Mouse (Mus musculus) lung, embryonic 16.5 days (tissue): ENCODE data around the gene Pde1b. TPM values are rescaled to one million over a fixed set of nuclear protein-coding genes. Genes with fewer than 3 reads are reported as not detected.

Experiments used
- ATAC-seq: fragments of 200-750 bp; cut with Nextera tagmentation; 2 replicates; pipeline ENCODE4 v1.8.0; 2017; ENCODE audit warnings: low read depth, mild to moderate bottlenecking, moderate library complexity
- H3K27ac ChIP-seq: fragments of 300-500 bp; sonication (generic); 2 replicates; pipeline ENCODE4 v1.5.1; 2014; ENCODE audit warnings: mild to moderate bottlenecking, control low read depth, low read length
- H3K27me3 ChIP-seq: fragments of 300-500 bp; sonication (generic); 2 replicates; pipeline ENCODE4 v1.6.1; 2014; ENCODE audit warnings: low read depth, low read length, mixed read lengths; ENCODE audit not compliant: control insufficient read depth, insufficient read depth
- H3K36me3 ChIP-seq: fragments of 300-500 bp; sonication (generic); 2 replicates; pipeline ENCODE4 v1.6.1; 2014; ENCODE audit warnings: low read length; ENCODE audit not compliant: control insufficient read depth, insufficient read depth
- H3K4me1 ChIP-seq: fragments of 300-500 bp; sonication (generic); replicated peaks from 2 replicates; pipeline ENCODE4 v1.6.1; 2014; ENCODE audit warnings: low read length, mixed read lengths; ENCODE audit not compliant: control insufficient read depth, insufficient read depth
- H3K4me2 ChIP-seq: fragments of 300-500 bp; sonication (generic); 2 replicates; pipeline ENCODE4 v1.6.1; 2014; ENCODE audit warnings: low read depth, low read length, control low read depth
- H3K4me3 ChIP-seq: fragments of 300-500 bp; sonication (generic); 2 replicates; pipeline ENCODE4 v1.5.1; 2014; ENCODE audit warnings: mild to moderate bottlenecking, low read length, control low read depth
- H3K9ac ChIP-seq: fragments of 300-500 bp; sonication (generic); 2 replicates; pipeline ENCODE4 v1.6.1; 2014; ENCODE audit warnings: low read length, control low read depth
- H3K9me3 ChIP-seq: fragments of 300-500 bp; sonication (generic); 2 replicates; pipeline ENCODE4 v1.6.1; 2016; ENCODE audit warnings: low read length; ENCODE audit not compliant: control insufficient read depth
- WGBS: fragments of 180-500 bp; shearing (Covaris S2); extraction: QIAGEN DNeasy Blood & Tissue Kit; methylation state at CpG from one replicate; pipeline ENCODE4 v1.1.7; 2014; 5-methylcytosine and 5-hydroxymethylcytosine counted together
- polyA plus RNA-seq: library from polyadenylated mRNA; unstranded; fragments of >200 nt; fragmentation: Nextera tagmentation; extraction: Ambion mirVana; gene quantifications from 2 replicates; pipeline ENCODE4 v1.2.1, GENCODE M21; 2015

Pde1b gene
- polyA plus RNA-seq, 1 experiment from 2014 or later, result 2.3 TPM

GRCm38 (mm10) chr15:103500723-103501122 lies 2.1 kb upstream of the Pde1b start:
- Histone ChIP-seq H3K4me2 (no peak overlapping the region), H3K27me3 (peaks cover 27% of the 10 kb centered on the region), H3K36me3 (no peaks in the 10 kb centered on the region), H3K9ac (no peak overlapping the region), H3K27ac (no peak overlapping the region), H3K4me1 (0 out of 2 replicates have a peak, but pooled peaks cover 2% of the 10 kb centered on the region), H3K9me3 (no peaks in the 10 kb centered on the region), H3K4me3 (no peak overlapping the region)
- 64% methylated on average over 1 of the region's 1 CpGs for WGBS
- ATAC-seq, result no peak

GRCm38 (mm10) chr15:103501186-103501585 lies 1.6 kb upstream of the Pde1b start:
- no peak for ATAC-seq
- Histone ChIP-seq H3K9ac (no peak overlapping the region), H3K27me3 (peaks cover 31% of the 10 kb centered on the region), H3K4me2 (no peak overlapping the region), H3K27ac (no peak overlapping the region), H3K4me3 (no peak overlapping the region), H3K9me3 (no peaks in the 10 kb centered on the region), H3K36me3 (no peaks in the 10 kb centered on the region), H3K4me1 (0 out of 2 replicates have a peak, but pooled peaks cover 2% of the 10 kb centered on the region)
- WGBS, result 44% methylated on average over 2 of the region's 2 CpGs

- Histone ChIP-seq H3K4me1 (0 out of 2 replicates have a peak, but pooled peaks cover 2% of the 10 kb centered on the region), H3K27ac (no peak overlapping the region), H3K9ac (peak overlapping the region; percentile 35), H3K4me3 (peak overlapping the region; percentile 50), H3K36me3 (no peaks in the 10 kb centered on the region), H3K9me3 (no peaks in the 10 kb centered on the region), H3K4me2 (peak overlapping the region; percentile 90), H3K27me3 (peaks cover 29% of the 10 kb centered on the region)
- WGBS, result 2% methylated on average over 15 of the region's 15 CpGs
- ATAC-seq, result no peak; the same call in 1 of the 2 replicates
Measured at GRCm38 (mm10) chr15:103503251-103503600, 392 bp downstream of the Pde1b start.

- no peak for ATAC-seq
- 0 out of 2 replicates have a peak, but pooled peaks cover 2% of the 10 kb centered on the region for H3K4me1 ChIP-seq
- WGBS, result 37% methylated on average over 12 of the region's 12 CpGs
- no peaks in the 10 kb centered on the region for H3K36me3 ChIP-seq
- H3K9me3 ChIP-seq, result no peaks in the 10 kb centered on the region
- no peak overlapping the region for H3K9ac ChIP-seq
- no peak overlapping the region for H3K27ac ChIP-seq
- H3K4me2 ChIP-seq, result peak overlapping the region; percentile 90
- peak overlapping the region; percentile 50 for H3K4me3 ChIP-seq
- peaks cover 29% of the 10 kb centered on the region for H3K27me3 ChIP-seq
Measured at GRCm38 (mm10) chr15:103503660-103504059, 826 bp downstream of the Pde1b start.

GRCm38 (mm10) chr15:103509317-103509716 lies 6.5 kb downstream of the Pde1b start:
- Histone ChIP-seq H3K4me3 (no peak overlapping the region), H3K27me3 (peaks cover 13% of the 10 kb centered on the region), H3K9ac (no peak overlapping the region), H3K9me3 (no peaks in the 10 kb centered on the region), H3K27ac (no peak overlapping the region), H3K4me1 (peaks cover 4% of the 10 kb centered on the region), H3K4me2 (no peak overlapping the region), H3K36me3 (no peaks in the 10 kb centered on the region)
- no peak for ATAC-seq
- WGBS, result 41% methylated on average over 3 of the region's 3 CpGs

- ATAC-seq, result no peak
- no peak overlapping the region for H3K9ac ChIP-seq
- 46% methylated on average over 1 of the region's 1 CpGs for WGBS
- H3K27ac ChIP-seq, result no peak overlapping the region
- H3K36me3 ChIP-seq, result no peaks in the 10 kb centered on the region
- H3K4me2 ChIP-seq, result no peak overlapping the region
- peaks cover 4% of the 10 kb centered on the region for H3K4me1 ChIP-seq
- no peaks in the 10 kb centered on the region for H3K9me3 ChIP-seq
- H3K4me3 ChIP-seq, result no peak overlapping the region
- no peaks in the 10 kb centered on the region; the same call in 1 of the 2 replicates for H3K27me3 ChIP-seq
Measured at GRCm38 (mm10) chr15:103511652-103512051, 8.8 kb downstream of the Pde1b start.

GRCm38 (mm10) chr15:103513621-103514031 lies 10.8 kb downstream of the Pde1b start:
- Histone ChIP-seq H3K36me3 (no peaks in the 10 kb centered on the region), H3K27me3 (no peaks in the 10 kb centered on the region; the same call in 1 of the 2 replicates), H3K9ac (no peak overlapping the region), H3K4me1 (peaks cover 4% of the 10 kb centered on the region), H3K27ac (no peak overlapping the region), H3K9me3 (no peaks in the 10 kb centered on the region), H3K4me3 (peak overlapping the region; percentile 38), H3K4me2 (peak overlapping the region; percentile 55)
- ATAC-seq, result peak; percentile 84
- WGBS, result 5% methylated on average over 7 of the region's 7 CpGs

GRCm38 (mm10) chr15:103514119-103514518 lies 11.3 kb downstream of the Pde1b start:
- peak overlapping the region; percentile 50 for H3K9ac ChIP-seq
- peak overlapping the region; percentile 38 for H3K4me3 ChIP-seq
- peaks cover 4% of the 10 kb centered on the region for H3K4me1 ChIP-seq
- H3K27me3 ChIP-seq, result no peaks in the 10 kb centered on the region; the same call in 1 of the 2 replicates
- no peaks in the 10 kb centered on the region for H3K36me3 ChIP-seq
- H3K27ac ChIP-seq, result no peak overlapping the region
- 2% methylated on average over 10 of the region's 10 CpGs for WGBS
- no peaks in the 10 kb centered on the region for H3K9me3 ChIP-seq
- H3K4me2 ChIP-seq, result peak overlapping the region; percentile 55
- peak; percentile 96 for ATAC-seq

GRCm38 (mm10) chr15:103514914-103515313 lies 12.1 kb downstream of the Pde1b start:
- no peaks in the 10 kb centered on the region for H3K9me3 ChIP-seq
- H3K9ac ChIP-seq, result no peak overlapping the region
- H3K4me1 ChIP-seq, result peaks cover 4% of the 10 kb centered on the region
- H3K4me3 ChIP-seq, result no peak overlapping the region
- no peak for ATAC-seq
- no peak overlapping the region for H3K27ac ChIP-seq
- H3K36me3 ChIP-seq, result no peaks in the 10 kb centered on the region
- no peak overlapping the region for H3K4me2 ChIP-seq
- WGBS, result 43% methylated on average over 3 of the region's 3 CpGs
- no peaks in the 10 kb centered on the region; the same call in 1 of the 2 replicates for H3K27me3 ChIP-seq
